Mouse (Mus musculus) kidney, adult 2 months (tissue): ENCODE measurements around the gene Rnf144b. TPM values are rescaled to one million over a fixed set of nuclear protein-coding genes. Genes with fewer than 3 reads are reported as not detected.

Source experiments
- DNase-seq: peaks from one replicate; pipeline ENCODE4 v3.0.0; 2021
- H3K27ac ChIP-seq: fragments of 200-500 bp; 2 replicates; pipeline ENCODE4 v1.5.1; 2012; ENCODE audit warnings: low read depth, low read length, control low read depth, inconsistent platforms; ENCODE audit not compliant: insufficient read depth
- H3K27me3 ChIP-seq: fragments of 200-500 bp; replicated peaks from 2 replicates; pipeline ENCODE4 v1.6.1; 2012; ENCODE audit warnings: mild to moderate bottlenecking, moderate library complexity, low read length, inconsistent platforms; ENCODE audit not compliant: control insufficient read depth, insufficient read depth
- H3K36me3 ChIP-seq: fragments of 200-500 bp; 2 replicates; pipeline ENCODE4 v1.6.1; 2012; ENCODE audit warnings: mild to moderate bottlenecking, moderate library complexity, low read length, inconsistent platforms; ENCODE audit not compliant: control insufficient read depth, insufficient read depth
- H3K4me1 ChIP-seq: fragments of 200-500 bp; 2 replicates; pipeline ENCODE4 v1.6.1; 2011; ENCODE audit warnings: low read length; ENCODE audit not compliant: control insufficient read depth, insufficient read depth
- H3K4me3 ChIP-seq: fragments of 200-500 bp; 2 replicates; pipeline ENCODE4 v1.5.1; 2011; ENCODE audit warnings: mild to moderate bottlenecking, low read depth, low read length, control low read depth; ENCODE audit not compliant: insufficient read depth
- CTCF ChIP-seq: fragments of 200-500 bp; conservative IDR thresholded peaks from 2 replicates; pipeline ENCODE4 v1.5.1; 2011; ENCODE audit warnings: low read depth, mild to moderate bottlenecking, control low read depth, low read length, moderate library complexity, mixed read lengths; ENCODE audit not compliant: insufficient read depth, insufficient read length
- POLR2A ChIP-seq: fragments of 200-500 bp; IDR thresholded peaks from one replicate; pipeline ENCODE4 v1.6.1; 2011; ENCODE audit warnings: low read depth, low read length, control low read depth
- WGBS: fragments of 180-500 bp; shearing (Covaris S2); methylation state at CpG from one replicate; pipeline ENCODE4 v1.1.7; 2018; 5-methylcytosine and 5-hydroxymethylcytosine counted together
- polyA plus RNA-seq: library from polyadenylated mRNA; depleted of rRNA; stranded (reverse); fragments of >200 nt; gene quantifications from 2 replicates; pipeline ENCODE4 v1.2.3, GENCODE M21; 2012

Gene Rnf144b
- polyA plus RNA-seq, 1 experiment, result 3.1 TPM

GRCm38 (mm10) chr13:47162001-47162400, 39.5 kb downstream of the Rnf144b start:
- TF ChIP-seq CTCF (no peak), POLR2A (no peak)
- Histone ChIP-seq H3K27ac (no peak overlapping the region), H3K4me1 (no peaks in the 10 kb centered on the region), H3K27me3 (no peaks in the 10 kb centered on the region), H3K4me3 (no peak overlapping the region), H3K36me3 (no peaks in the 10 kb centered on the region)
- 90% methylated on average over 5 of the region's 5 CpGs for WGBS
- DNase-seq, result no peak

GRCm38 (mm10) chr13:47164732-47165131, 42.3 kb downstream of the Rnf144b start:
- H3K27me3 ChIP-seq, result no peaks in the 10 kb centered on the region
- no peak overlapping the region for H3K4me3 ChIP-seq
- no peak for TF ChIP-seq CTCF
- TF ChIP-seq POLR2A, result no peak
- H3K36me3 ChIP-seq, result no peaks in the 10 kb centered on the region
- no peak overlapping the region for H3K27ac ChIP-seq
- no peak for DNase-seq
- 75% methylated on average over 5 of the region's 5 CpGs for WGBS
- no peaks in the 10 kb centered on the region for H3K4me1 ChIP-seq

- H3K36me3 ChIP-seq, result no peaks in the 10 kb centered on the region
- no peak overlapping the region for H3K4me3 ChIP-seq
- TF ChIP-seq POLR2A (no peak), CTCF (no peak)
- no peak for DNase-seq
- 94% methylated on average over 2 of the region's 2 CpGs for WGBS
- H3K4me1 ChIP-seq, result no peaks in the 10 kb centered on the region
- no peaks in the 10 kb centered on the region for H3K27me3 ChIP-seq
- no peak overlapping the region for H3K27ac ChIP-seq
These were observed 42.8 kb downstream of the Rnf144b start for GRCm38 (mm10) chr13:47165261-47165660.

GRCm38 (mm10) chr13:47168484-47168883, 46.0 kb downstream of the Rnf144b start:
- no peak for DNase-seq
- WGBS, result 61% methylated on average over 11 of the region's 11 CpGs
- no peak for TF ChIP-seq CTCF
- TF ChIP-seq POLR2A, result no peak

GRCm38 (mm10) chr13:47170026-47170425, 47.6 kb downstream of the Rnf144b start:
- H3K36me3 ChIP-seq, result no peaks in the 10 kb centered on the region
- 59% methylated on average over 4 of the region's 4 CpGs for WGBS
- DNase-seq, result no peak
- TF ChIP-seq POLR2A, result no peak
- no peak for TF ChIP-seq CTCF
- no peaks in the 10 kb centered on the region for H3K27me3 ChIP-seq
- H3K4me1 ChIP-seq, result no peaks in the 10 kb centered on the region
- H3K27ac ChIP-seq, result no peak overlapping the region
- no peak overlapping the region for H3K4me3 ChIP-seq

More at GRCm38 (mm10) chr13:47168484-47168883, 46.0 kb downstream of the Rnf144b start:
- no peaks in the 10 kb centered on the region for H3K4me1 ChIP-seq
- no peak overlapping the region for H3K4me3 ChIP-seq
- H3K27ac ChIP-seq, result no peak overlapping the region
- H3K27me3 ChIP-seq, result no peaks in the 10 kb centered on the region
- H3K36me3 ChIP-seq, result no peaks in the 10 kb centered on the region

GRCm38 (mm10) chr13:47170811-47171555, 48.5 kb downstream of the Rnf144b start:
- Histone ChIP-seq H3K27ac (no peak overlapping the region), H3K36me3 (no peaks in the 10 kb centered on the region), H3K4me3 (no peak overlapping the region), H3K4me1 (no peaks in the 10 kb centered on the region), H3K27me3 (no peaks in the 10 kb centered on the region)
- WGBS, result 75% methylated on average over 13 of the region's 13 CpGs
- no peak for TF ChIP-seq POLR2A
- no peak; the same call in 1 of the 2 replicates for TF ChIP-seq CTCF
- no peak for DNase-seq

- no peaks in the 10 kb centered on the region for H3K4me1 ChIP-seq
- no peaks in the 10 kb centered on the region for H3K36me3 ChIP-seq
- WGBS, result 67% methylated on average over 10 of the region's 10 CpGs
- TF ChIP-seq CTCF, result no peak
- H3K27ac ChIP-seq, result no peak overlapping the region
- no peak for DNase-seq
- H3K27me3 ChIP-seq, result no peaks in the 10 kb centered on the region
- no peak overlapping the region for H3K4me3 ChIP-seq
These were observed 50.4 kb downstream of the Rnf144b start for GRCm38 (mm10) chr13:47172891-47173290.
